Mouse (Mus musculus): ENCODE results near the gene Rgl1. TPM values are rescaled to one million over a fixed set of nuclear protein-coding genes. Genes with fewer than 3 reads are reported as not detected.

Rgl1 gene
- polyA plus RNA-seq (2017; shearing (Covaris generic)): 0.37 TPM

DNA sequence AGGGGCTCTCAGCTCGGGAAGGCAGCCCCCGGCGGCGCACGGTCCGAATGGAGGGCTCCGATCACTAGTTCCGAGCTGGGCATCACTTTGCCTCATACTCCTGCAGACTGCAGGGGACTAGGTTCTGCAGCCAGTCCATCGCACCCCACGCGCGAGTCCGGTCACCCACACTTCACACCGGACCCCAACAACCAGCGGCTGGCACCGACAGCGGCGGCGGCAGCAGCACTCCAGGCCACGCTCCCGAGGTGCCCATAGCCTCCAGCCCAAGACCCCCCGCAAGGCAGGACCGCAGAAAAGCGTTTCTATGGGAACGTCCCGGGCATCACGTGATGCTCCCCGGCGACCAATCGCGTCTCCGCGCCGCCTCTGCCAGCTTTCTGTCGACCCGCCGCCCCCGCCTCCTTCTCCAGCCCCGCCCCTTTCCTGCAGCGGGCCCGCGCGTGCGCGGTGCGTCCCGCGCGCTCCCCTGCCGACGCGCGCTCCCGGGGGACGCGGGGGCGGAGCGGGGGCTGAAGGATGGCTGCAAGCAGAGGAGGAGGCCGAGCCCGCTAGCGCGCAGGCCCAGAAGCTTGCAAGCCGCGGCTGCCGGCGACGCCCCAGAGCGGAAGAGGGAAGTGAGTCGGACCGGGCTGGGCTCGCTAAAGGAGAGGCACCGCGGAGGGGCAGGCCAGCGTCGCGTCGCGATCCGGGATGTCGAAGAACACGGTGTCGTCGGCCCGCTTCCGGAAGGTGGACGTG is at the start of gene Rgl1, which contains the start of gene Arpc5:
Rgl1 (minus strand) TSS at position 320 of the 741 bp plus-strand sequence.
Arpc5 (plus strand) TSS at position 511 of the 741 bp plus-strand sequence.

DNA sequence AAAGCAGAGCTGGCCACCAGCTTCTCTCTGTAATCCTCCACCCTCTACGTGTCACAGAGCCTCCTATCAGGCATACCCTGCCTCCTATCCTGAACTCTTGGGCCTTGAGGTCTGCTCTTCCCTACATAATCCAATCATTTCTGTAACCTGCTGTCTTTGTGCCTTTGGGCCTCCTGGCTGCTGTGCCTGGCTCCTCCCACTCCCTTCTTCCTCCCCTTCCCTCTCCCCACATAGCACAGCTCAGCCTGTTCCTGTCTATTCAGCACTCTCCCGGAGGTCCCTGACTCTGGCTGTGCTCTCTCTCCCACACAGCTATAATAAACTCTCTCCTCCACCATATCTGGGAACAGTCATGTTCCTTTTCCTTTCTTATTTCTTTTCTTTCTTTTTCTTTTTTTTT is 33.7 kb upstream of the Rgl1 start, which contains the start of gene Ncf2:
Ncf2 (plus strand) TSS at position 298 of the 400 bp plus-strand sequence.

DNA sequence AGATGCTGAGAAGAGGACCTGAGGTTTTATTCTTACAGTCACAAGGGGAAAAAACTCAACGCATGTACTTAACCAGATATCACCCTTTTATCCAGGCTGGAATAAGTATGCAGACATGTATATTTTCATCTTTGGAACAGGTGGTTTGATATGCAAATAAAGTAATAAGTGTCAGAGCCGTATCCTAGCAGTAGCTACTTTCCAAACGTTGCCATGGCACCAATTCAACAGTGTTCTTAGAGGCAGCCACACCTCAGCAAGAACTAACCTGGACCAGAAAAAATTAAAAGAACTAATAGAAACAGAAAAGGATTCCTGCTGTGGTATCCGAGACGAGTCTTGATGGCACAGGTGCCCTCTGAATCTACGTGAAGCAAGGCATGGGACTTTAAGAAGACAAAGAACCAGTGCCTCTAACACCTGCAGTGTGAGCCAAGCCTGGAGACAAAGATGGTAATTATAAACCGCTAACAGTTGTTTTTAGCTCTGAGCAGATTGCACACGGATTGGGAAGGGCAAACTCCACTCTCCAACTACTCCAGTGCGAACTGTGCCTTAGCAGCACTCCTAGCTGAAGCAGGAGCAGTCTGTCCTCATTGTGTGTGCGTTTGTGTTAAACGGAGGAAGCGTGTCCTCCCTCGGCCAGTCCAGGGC is 15.7 kb downstream of the Rgl1 start, which contains the start of gene Apobec4:
Apobec4 (plus strand) TSS at position 240 of the 654 bp plus-strand sequence.

Other genes with a start within 250 kb of the Rgl1 start
- not detected for gene Apobec4, start 15.8 kb downstream of the Rgl1 start, polyA plus RNA-seq (2017; shearing (Covaris generic))
- gene Arpc5, start 191 bp upstream of the Rgl1 start, polyA plus RNA-seq (2017; shearing (Covaris generic)): 503 TPM
- gene Ncf2, start 33.8 kb upstream of the Rgl1 start, polyA plus RNA-seq (2017; shearing (Covaris generic)): 0.90 TPM
- 52.0 TPM for gene Smg7, start 136.3 kb upstream of the Rgl1 start, polyA plus RNA-seq (2017; shearing (Covaris generic))
- 0.73 TPM for gene Nmnat2, start 188.6 kb upstream of the Rgl1 start, polyA plus RNA-seq (2017; shearing (Covaris generic))